Mouse (Mus musculus) thymus, adult 2 months (tissue): Measurements from ENCODE around the gene Boc. TPM values are rescaled to one million over a fixed set of nuclear protein-coding genes. Genes with fewer than 3 reads are reported as not detected.

Experiments
- DNase-seq: peaks from one replicate; pipeline ENCODE4 v3.0.0; 2021
- H3K27ac ChIP-seq: fragments of 200-500 bp; 2 replicates; pipeline ENCODE4 v1.5.1; 2012; ENCODE audit warnings: low read length, control low read depth; ENCODE audit not compliant: control insufficient read depth, insufficient read depth
- H3K27me3 ChIP-seq: fragments of 200-500 bp; 2 replicates; pipeline ENCODE4 v1.6.1; 2012; ENCODE audit warnings: mild to moderate bottlenecking, low read length, moderate library complexity, mixed read lengths; ENCODE audit not compliant: control insufficient read depth, insufficient read depth
- H3K36me3 ChIP-seq: fragments of 200-500 bp; 2 replicates; pipeline ENCODE4 v1.6.1; 2012; ENCODE audit warnings: mild to moderate bottlenecking, low read length, moderate library complexity; ENCODE audit not compliant: control insufficient read depth, insufficient read depth
- H3K4me1 ChIP-seq: fragments of 200-500 bp; replicated peaks from 2 replicates; pipeline ENCODE4 v1.6.1; 2012; ENCODE audit warnings: low read length; ENCODE audit not compliant: control insufficient read depth, insufficient read depth
- H3K4me3 ChIP-seq: fragments of 200-500 bp; 2 replicates; pipeline ENCODE4 v1.5.1; 2012; ENCODE audit warnings: mild to moderate bottlenecking, low read length, control low read depth, moderate library complexity; ENCODE audit not compliant: control insufficient read depth, insufficient read depth
- CTCF ChIP-seq: fragments of 200-500 bp; IDR thresholded peaks from 2 replicates; pipeline ENCODE4 v1.5.1; 2012; ENCODE audit warnings: mild to moderate bottlenecking, control low read depth, low read length, moderate library complexity, borderline replicate concordance; ENCODE audit not compliant: control insufficient read depth, poor library complexity, insufficient read depth; ENCODE audit errors: extremely low read depth
- POLR2A ChIP-seq: fragments of 200-500 bp; IDR thresholded peaks from 2 replicates; pipeline ENCODE4 v1.6.1; 2012; ENCODE audit warnings: mild to moderate bottlenecking, low read length, control low read depth, moderate library complexity; ENCODE audit not compliant: control insufficient read depth, poor library complexity, insufficient read depth; ENCODE audit errors: extremely low read depth
- WGBS: fragments of 180-500 bp; shearing (Covaris S2); methylation state at CpG from one replicate; pipeline ENCODE4 v1.1.7; 2018; 5-methylcytosine and 5-hydroxymethylcytosine counted together
- polyA plus RNA-seq: library from polyadenylated mRNA; depleted of rRNA; stranded (reverse); fragments of >200 nt; gene quantifications from 2 replicates; pipeline ENCODE4 v1.2.3, GENCODE M21; 2012

Gene Boc
- polyA plus RNA-seq, 1 experiment = 14.6 TPM

- peaks cover 7% of the 10 kb centered on the region; the same call in 1 of the 2 replicates for H3K4me1 ChIP-seq
- WGBS = 91% methylated on average over 8 of the region's 8 CpGs
- H3K27me3 ChIP-seq = peaks cover 14% of the 10 kb centered on the region; the same call in 1 of the 2 replicates
Observed at GRCm38 (mm10) chr16:44553861-44554260, 4.8 kb downstream of the Boc start.

GRCm38 (mm10) chr16:44552726-44553125 lies 6.0 kb downstream of the Boc start:
- H3K27ac ChIP-seq = no peak overlapping the region
- WGBS = 90% methylated on average over 5 of the region's 5 CpGs
- no peak overlapping the region for H3K4me3 ChIP-seq
- no peak for TF ChIP-seq POLR2A
- TF ChIP-seq CTCF = no peak
- no peaks in the 10 kb centered on the region for H3K4me1 ChIP-seq
- peaks cover 7% of the 10 kb centered on the region; the same call in 1 of the 2 replicates for H3K27me3 ChIP-seq
- H3K36me3 ChIP-seq = no peaks in the 10 kb centered on the region
- DNase-seq = no peak

More at GRCm38 (mm10) chr16:44553861-44554260, 4.8 kb downstream of the Boc start:
- TF ChIP-seq POLR2A = no peak
- TF ChIP-seq CTCF = no peak
- Histone ChIP-seq H3K27ac (no peak overlapping the region), H3K4me3 (no peak overlapping the region), H3K36me3 (no peaks in the 10 kb centered on the region)
- DNase-seq = no peak

GRCm38 (mm10) chr16:44552036-44552435 lies 6.7 kb downstream of the Boc start:
- WGBS = 95% methylated on average over 2 of the region's 2 CpGs
- Histone ChIP-seq H3K4me1 (peaks cover 2% of the 10 kb centered on the region; the same call in 1 of the 2 replicates), H3K27me3 (0 out of 2 replicates have a peak, but pooled peaks cover 1% of the 10 kb centered on the region), H3K4me3 (no peak overlapping the region), H3K27ac (no peak overlapping the region), H3K36me3 (no peaks in the 10 kb centered on the region)
- TF ChIP-seq CTCF (no peak), POLR2A (no peak)
- DNase-seq = no peak

- Histone ChIP-seq H3K4me3 (no peak overlapping the region), H3K27me3 (no peaks in the 10 kb centered on the region), H3K4me1 (peaks cover 8% of the 10 kb centered on the region; the same call in 1 of the 2 replicates), H3K36me3 (no peaks in the 10 kb centered on the region), H3K27ac (no peak overlapping the region)
- no peak for DNase-seq
- no peak for TF ChIP-seq POLR2A
- TF ChIP-seq CTCF = no peak
- WGBS = 88% methylated on average over 5 of the region's 5 CpGs
Observed at GRCm38 (mm10) chr16:44551491-44551890, 7.2 kb downstream of the Boc start.

- Histone ChIP-seq H3K4me3 (no peak overlapping the region), H3K36me3 (no peaks in the 10 kb centered on the region), H3K4me1 (peaks cover 9% of the 10 kb centered on the region; the same call in 1 of the 2 replicates), H3K27ac (no peak overlapping the region), H3K27me3 (no peaks in the 10 kb centered on the region)
- WGBS = 31% methylated on average over 5 of the region's 5 CpGs
- DNase-seq = no peak
- TF ChIP-seq CTCF = no peak
- TF ChIP-seq POLR2A = no peak
Observed at GRCm38 (mm10) chr16:44550843-44551242, 7.9 kb downstream of the Boc start.

GRCm38 (mm10) chr16:44549867-44550679 lies 8.6 kb downstream of the Boc start:
- Histone ChIP-seq H3K4me1 (peaks cover 9% of the 10 kb centered on the region; the same call in 1 of the 2 replicates), H3K4me3 (no peak overlapping the region), H3K27me3 (no peaks in the 10 kb centered on the region), H3K36me3 (no peaks in the 10 kb centered on the region), H3K27ac (no peak overlapping the region)
- TF ChIP-seq CTCF (no peak), POLR2A (no peak)
- DNase-seq = no peak
- 86% methylated on average over 7 of the region's 7 CpGs for WGBS

- 91% methylated on average over 6 of the region's 6 CpGs for WGBS
- TF ChIP-seq POLR2A (no peak), CTCF (no peak)
- Histone ChIP-seq H3K27me3 (no peaks in the 10 kb centered on the region), H3K36me3 (no peaks in the 10 kb centered on the region), H3K4me1 (peaks cover 9% of the 10 kb centered on the region; the same call in 1 of the 2 replicates), H3K4me3 (no peak overlapping the region), H3K27ac (no peak overlapping the region)
- DNase-seq = no peak
Observed at GRCm38 (mm10) chr16:44549381-44549780, 9.3 kb downstream of the Boc start.
